Mouse (Mus musculus) kidney, adult 11 months (tissue): ENCODE measurements at regions not wholly inside any gene's neighbourhood (a gene's known extent, or its start where the extent isn't known, plus 50 kb on each side); places are given as distances from the start of the nearest gene placed in this dataset.

Source experiments
- DNase-seq: peaks from one replicate; pipeline ENCODE4 v3.0.0; 2022

DNA sequence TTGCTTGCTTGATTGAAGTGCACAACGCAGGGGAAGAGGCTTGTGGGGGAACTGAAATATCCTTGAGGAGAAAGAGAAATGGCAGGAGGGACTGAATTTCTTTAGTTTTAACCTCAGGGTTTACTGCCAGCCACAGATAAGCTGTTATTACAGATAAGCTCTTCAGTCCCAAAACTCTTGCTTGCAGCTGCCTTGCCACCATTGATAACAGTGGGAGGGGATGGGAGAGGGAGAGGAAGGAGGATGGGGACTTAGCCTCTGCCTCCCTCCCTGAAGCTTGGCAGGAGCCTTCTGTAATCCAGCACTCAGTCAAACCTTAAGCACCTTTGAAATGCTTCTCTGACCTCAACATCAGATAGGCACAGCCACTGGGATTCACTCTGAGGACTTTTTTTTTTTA lies 471.4 kb upstream of the Lsamp start:
- no peak for DNase-seq

GRCm38 (mm10) chr16:39513659-39514058 lies 470.5 kb upstream of the Lsamp start:
- DNase-seq = no peak

GRCm38 (mm10) chr16:39531106-39531505 lies 453.1 kb upstream of the Lsamp start:
- no peak for DNase-seq

DNA sequence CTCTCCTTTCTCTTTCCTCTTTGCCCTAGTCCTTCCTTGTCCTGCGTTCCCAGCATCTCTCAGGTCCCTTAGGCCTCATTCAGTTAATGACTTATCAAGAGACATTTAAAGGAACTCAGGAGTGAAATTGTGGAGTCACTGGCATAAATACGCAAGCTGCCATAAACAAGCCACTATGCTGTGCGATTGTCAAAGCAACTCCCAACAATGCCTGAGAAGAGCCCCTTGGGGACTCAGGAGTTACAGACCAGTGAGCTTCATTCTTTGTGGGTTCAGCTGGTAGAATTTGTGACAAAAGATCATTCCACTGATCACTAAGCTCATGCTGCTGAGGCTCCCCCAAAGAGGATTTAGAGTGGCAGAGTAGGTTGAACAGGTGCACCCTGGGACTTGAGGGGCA lies 451.4 kb upstream of the Lsamp start:
- DNase-seq = no peak

DNA sequence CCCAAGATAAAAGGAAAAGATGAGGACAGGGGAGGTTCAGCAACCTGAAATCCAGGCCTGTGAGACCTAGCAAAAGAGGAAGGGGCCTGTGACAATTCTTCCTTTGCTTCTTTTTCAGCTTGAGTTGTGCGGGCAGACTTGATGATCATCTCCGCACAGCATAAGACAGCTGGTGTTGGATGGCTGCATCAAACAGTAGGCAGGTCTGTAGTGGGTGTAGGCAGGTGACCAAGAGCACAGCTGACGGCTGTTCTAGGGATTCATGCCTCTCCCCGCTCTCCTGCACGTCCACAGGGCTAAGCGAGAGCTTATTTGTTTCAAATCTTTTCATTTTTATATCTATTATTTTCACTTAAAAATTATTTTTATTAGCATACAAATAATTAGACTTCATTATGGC lies 450.8 kb upstream of the Lsamp start:
- DNase-seq = no peak

DNA sequence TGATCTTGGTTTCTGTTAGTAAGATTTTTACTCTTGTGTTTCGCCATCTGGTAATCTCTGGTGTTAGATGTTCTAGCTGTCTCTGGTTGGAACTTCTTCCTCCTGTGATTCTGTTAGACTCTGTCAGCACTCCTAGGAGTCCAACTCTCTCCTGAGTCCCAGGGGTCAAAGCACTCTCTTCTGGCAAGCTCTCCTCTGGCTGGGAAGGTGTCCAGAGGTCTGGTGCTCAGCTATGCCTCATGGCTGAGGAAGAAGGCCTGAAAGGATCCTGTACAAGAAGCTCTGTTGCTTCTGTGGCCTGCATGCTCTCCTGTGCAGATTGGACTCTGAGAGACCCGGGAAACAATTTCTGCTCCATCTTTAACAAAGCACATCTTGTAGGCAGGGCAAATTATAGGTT lies 430.8 kb upstream of the Lsamp start:
- DNase-seq = peak; percentile 36

- no peak for DNase-seq
Measured at GRCm38 (mm10) chr16:39576620-39577019, 407.5 kb upstream of the Lsamp start.

DNA sequence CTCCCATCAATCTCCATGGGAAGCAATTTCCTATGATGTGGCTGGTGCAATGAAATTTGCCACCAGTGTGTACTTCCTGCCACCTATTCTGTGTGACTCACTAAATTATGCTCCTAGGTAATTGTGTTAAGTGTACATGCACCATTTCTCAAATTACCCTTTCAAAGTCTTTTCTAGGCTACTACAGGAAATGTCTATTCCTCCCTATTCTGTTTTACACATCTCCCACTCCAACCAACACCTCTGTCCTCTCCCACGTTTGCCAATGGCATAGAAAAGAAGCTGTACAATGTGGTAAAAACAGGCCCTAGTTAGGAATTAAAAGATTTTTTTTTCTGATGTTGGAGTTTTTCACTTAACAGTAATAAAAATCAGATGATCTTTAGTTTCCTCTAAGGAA lies 404.5 kb upstream of the Lsamp start:
- no peak for DNase-seq
